Mouse (Mus musculus) midbrain, embryonic 10.5 days (tissue): Measurements from ENCODE around the gene Tmem151b. TPM values are rescaled to one million over a fixed set of nuclear protein-coding genes. Genes with fewer than 3 reads are reported as not detected.

Source experiments
- DNase-seq: peaks from one replicate; pipeline ENCODE4 v3.0.0-alpha.2; 2017; ENCODE audit warnings: low spot score
- H3K27ac ChIP-seq: fragments of 300-500 bp; sonication (generic); replicated peaks from 2 replicates; pipeline ENCODE4 v1.5.1; 2016; ENCODE audit warnings: mild to moderate bottlenecking
- H3K27me3 ChIP-seq: fragments of 300-500 bp; sonication (generic); 2 replicates; pipeline ENCODE4 v1.6.1; 2016; ENCODE audit warnings: low read depth, mild to moderate bottlenecking; ENCODE audit not compliant: poor library complexity, severe bottlenecking
- H3K36me3 ChIP-seq: fragments of 300-500 bp; sonication (generic); 2 replicates; pipeline ENCODE4 v1.6.1; 2016; ENCODE audit warnings: mild to moderate bottlenecking, moderate library complexity
- H3K4me1 ChIP-seq: fragments of 300-500 bp; sonication (generic); 2 replicates; pipeline ENCODE4 v1.6.1; 2016
- H3K4me3 ChIP-seq: fragments of 300-500 bp; sonication (generic); 2 replicates; pipeline ENCODE4 v1.5.1; 2016; ENCODE audit warnings: mild to moderate bottlenecking, moderate library complexity
- H3K9me3 ChIP-seq: fragments of 300-500 bp; sonication (generic); replicated peaks from 2 replicates; pipeline ENCODE4 v1.6.1; 2016; ENCODE audit warnings: mild to moderate bottlenecking
- WGBS: fragments of 180-500 bp; shearing (Covaris S2); methylation state at CpG from one replicate; pipeline ENCODE4 v1.1.7; 2016; 5-methylcytosine and 5-hydroxymethylcytosine counted together
- polyA plus RNA-seq: library from polyadenylated mRNA; unstranded; fragments of >200 nt; fragmentation: Nextera tagmentation; extraction: Ambion mirVana; gene quantifications from 2 replicates; pipeline ENCODE4 v1.2.1, GENCODE M21; 2016

The Tmem151b gene
- polyA plus RNA-seq, 1 experiment from 2014 or later, result 7.0 TPM

DNA sequence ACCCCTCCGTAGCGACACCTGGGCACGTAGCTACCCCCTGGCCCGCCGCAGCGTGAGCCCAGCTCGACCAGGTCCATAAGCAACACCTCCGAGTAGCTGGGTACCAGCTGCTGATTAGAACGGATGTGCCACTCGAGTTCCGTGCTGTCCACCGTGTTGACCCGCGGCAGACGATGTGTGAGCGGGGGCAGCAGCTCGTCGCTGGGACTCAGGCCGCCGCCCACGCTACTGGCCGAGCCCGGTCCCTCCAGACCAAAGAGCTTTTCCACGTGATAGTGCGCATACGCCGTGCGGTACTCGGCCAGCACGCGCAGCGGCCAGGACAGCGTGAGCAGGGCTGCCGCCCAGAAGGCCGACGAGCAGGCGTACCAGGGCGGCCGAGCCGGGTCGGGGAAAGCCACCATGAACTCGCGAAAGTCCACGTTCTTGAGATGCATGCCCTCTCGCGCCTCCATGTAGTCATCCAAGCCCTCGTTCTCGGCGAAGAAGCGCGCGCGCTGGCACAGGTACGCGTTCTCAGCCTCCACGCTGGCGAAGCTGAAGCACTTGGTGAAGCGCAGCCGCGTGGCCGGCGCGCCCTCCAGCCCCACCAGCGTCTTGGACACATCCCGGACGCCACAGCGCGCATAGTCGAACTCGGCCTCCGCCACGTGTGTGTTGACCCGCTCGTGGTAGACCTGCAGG is 4.1 kb downstream of the Tmem151b start:
- Histone ChIP-seq H3K36me3 (peaks cover 19% of the 10 kb centered on the region), H3K4me1 (peaks cover 58% of the 10 kb centered on the region), H3K27ac (peak overlapping the region; percentile 30; the same call in 1 of the 2 replicates), H3K27me3 (peaks cover 85% of the 10 kb centered on the region), H3K4me3 (peak overlapping the region; percentile 45), H3K9me3 (no peaks in the 10 kb centered on the region)
- WGBS, result 3% methylated on average over 74 of the region's 74 CpGs
- DNase-seq, result peak; percentile 49

DNA sequence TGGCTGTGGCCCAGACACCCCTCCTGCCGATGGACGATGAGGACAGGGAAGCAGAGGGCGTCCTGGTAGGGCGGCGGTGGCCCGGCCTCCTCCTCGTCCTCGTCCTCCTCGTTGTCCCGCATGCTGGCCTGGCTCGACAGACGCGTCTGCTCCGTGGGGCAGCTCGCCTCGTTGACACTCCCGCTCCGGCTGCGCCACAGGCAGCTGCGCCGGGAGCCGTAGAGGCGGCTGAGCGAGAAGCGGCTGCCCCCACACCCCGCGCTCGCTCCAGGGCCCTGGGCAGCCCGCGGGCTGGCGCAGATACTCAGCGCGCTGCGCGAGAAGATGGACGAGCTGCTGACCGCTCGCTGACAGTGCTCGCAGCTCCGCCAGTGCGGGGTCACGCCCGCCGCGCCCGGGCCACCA is 4.6 kb downstream of the Tmem151b start:
- Histone ChIP-seq H3K27ac (peak overlapping the region; percentile 30; the same call in 1 of the 2 replicates), H3K27me3 (peaks cover 84% of the 10 kb centered on the region), H3K4me3 (peak overlapping the region; percentile 45), H3K36me3 (peaks cover 19% of the 10 kb centered on the region), H3K9me3 (no peaks in the 10 kb centered on the region), H3K4me1 (peaks cover 53% of the 10 kb centered on the region)
- peak; percentile 52 for DNase-seq
- under 1% methylated on average over 46 of the region's 46 CpGs for WGBS

DNA sequence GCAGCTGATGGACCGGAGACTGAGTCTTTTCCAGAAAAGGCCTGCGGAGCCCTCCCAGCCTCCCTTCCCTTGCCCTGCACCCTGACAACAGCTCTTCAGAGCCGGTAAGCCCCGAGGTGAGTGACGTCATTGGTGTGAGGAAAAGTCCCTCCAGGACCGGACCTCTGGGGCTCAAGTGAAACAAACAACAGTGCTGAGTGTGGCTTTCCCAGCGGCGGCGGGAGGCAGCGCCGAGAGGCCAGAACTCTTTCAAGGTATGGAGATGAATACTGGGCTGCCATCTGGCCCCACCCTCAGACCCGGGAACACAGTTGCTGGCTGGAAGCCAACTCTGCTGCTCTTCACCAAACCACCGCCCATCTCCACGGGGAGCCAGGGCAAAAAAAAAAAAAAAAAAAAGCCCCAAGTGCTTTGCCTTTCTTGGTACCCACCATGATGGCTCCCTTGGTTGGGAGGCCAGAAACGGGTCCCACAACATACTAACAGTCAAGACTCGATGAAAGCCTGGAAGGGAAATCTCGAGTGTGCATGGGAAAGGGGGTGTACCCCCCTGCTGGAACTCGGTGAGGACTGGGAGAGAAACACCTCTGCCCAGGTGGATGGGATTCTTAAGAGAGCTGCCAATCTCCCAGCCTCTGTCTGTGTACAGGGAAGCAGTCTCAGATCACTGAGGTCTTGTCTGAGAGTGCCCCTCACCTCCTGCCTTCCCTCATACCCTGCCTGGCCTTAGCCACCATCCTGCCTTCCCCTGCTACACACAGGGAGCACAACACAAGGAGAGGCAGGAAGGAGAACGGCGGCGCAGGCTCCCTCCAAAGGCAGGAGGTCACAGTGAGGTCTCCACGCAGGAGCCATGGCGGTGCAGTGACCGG is 5.2 kb downstream of the Tmem151b start:
- WGBS, result 6% methylated on average over 24 of the region's 24 CpGs
- DNase-seq, result peak; percentile 46
- Histone ChIP-seq H3K27ac (peak overlapping the region; percentile 30; the same call in 1 of the 2 replicates), H3K4me1 (peaks cover 48% of the 10 kb centered on the region), H3K4me3 (peak overlapping the region; percentile 45), H3K9me3 (no peaks in the 10 kb centered on the region), H3K27me3 (peaks cover 91% of the 10 kb centered on the region), H3K36me3 (peaks cover 19% of the 10 kb centered on the region)

DNA sequence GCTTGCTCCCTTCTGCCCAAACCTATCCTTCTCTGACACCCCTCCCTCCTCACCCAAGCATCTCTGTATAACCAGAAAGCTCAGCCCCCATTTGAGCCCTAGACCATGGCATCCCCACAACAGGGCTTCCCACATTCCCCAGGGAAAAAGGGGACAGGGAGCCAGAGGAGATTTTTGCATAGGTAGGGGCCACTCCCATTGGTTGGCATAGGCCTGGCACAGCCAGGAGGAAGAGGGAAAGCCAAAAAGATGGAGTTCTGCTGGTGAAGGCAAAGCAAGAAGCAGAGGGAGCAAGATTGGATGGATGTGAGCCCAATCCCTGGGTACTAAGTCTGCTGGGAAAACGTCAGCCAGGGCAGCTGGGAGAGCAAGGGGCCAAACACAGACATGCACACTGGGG is 6.4 kb downstream of the Tmem151b start:
- Histone ChIP-seq H3K4me3 (no peak overlapping the region), H3K9me3 (no peaks in the 10 kb centered on the region), H3K27me3 (peaks cover 91% of the 10 kb centered on the region), H3K27ac (no peak overlapping the region), H3K36me3 (peaks cover 19% of the 10 kb centered on the region), H3K4me1 (peaks cover 36% of the 10 kb centered on the region)
- no peak for DNase-seq
- WGBS, result 25% methylated on average over 1 of the region's 1 CpGs

DNA sequence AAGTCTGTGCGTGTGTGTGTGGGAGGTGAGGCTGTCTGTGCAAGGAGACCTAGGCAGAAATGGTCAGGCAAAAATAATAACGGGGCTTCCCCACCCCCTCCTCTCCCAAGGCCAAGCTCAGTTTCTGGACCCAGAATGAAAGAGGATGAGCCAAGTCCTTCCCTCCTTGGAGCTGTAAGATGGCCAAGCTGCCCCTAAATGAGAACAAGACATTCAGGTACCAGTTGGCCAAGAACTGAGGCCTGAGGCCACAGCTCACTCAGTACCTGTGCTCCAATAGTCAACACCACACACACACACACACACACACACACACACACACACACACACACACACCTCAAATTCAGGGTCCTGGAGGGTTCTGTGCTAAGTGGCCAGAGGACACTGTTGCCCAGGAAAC is 6.8 kb downstream of the Tmem151b start:
- H3K36me3 ChIP-seq, result peaks cover 19% of the 10 kb centered on the region
- H3K9me3 ChIP-seq, result no peaks in the 10 kb centered on the region
- 87% methylated on average over 2 of the region's 2 CpGs for WGBS
- no peak overlapping the region for H3K4me3 ChIP-seq
- DNase-seq, result no peak
- H3K27ac ChIP-seq, result no peak overlapping the region
- peaks cover 32% of the 10 kb centered on the region for H3K4me1 ChIP-seq
- H3K27me3 ChIP-seq, result peaks cover 91% of the 10 kb centered on the region

DNA sequence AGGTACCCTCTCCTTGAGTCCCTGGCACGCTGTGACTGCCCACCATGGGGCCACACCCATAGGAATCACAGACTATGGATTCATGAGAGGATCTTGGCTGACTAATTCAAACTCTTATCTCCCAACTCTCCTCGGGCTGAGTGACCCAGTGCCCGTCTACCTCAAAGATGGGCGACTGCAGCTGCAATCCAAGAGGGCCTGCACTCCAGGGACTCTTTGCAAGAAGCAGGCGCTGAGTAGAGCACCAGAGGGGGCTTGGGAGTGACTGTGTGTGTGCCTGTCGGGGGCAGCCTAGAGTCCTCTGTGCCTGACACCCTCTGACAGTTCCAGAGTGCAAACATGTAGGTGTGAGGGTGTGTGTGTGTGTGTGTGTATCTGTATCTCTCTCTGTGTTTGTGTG is 7.3 kb downstream of the Tmem151b start:
- peaks cover 19% of the 10 kb centered on the region for H3K36me3 ChIP-seq
- DNase-seq, result no peak
- no peaks in the 10 kb centered on the region for H3K9me3 ChIP-seq
- H3K4me1 ChIP-seq, result peaks cover 29% of the 10 kb centered on the region
- H3K4me3 ChIP-seq, result no peak overlapping the region
- no peak overlapping the region for H3K27ac ChIP-seq
- H3K27me3 ChIP-seq, result peaks cover 90% of the 10 kb centered on the region
- WGBS, result 39% methylated on average over 6 of the region's 6 CpGs

DNA sequence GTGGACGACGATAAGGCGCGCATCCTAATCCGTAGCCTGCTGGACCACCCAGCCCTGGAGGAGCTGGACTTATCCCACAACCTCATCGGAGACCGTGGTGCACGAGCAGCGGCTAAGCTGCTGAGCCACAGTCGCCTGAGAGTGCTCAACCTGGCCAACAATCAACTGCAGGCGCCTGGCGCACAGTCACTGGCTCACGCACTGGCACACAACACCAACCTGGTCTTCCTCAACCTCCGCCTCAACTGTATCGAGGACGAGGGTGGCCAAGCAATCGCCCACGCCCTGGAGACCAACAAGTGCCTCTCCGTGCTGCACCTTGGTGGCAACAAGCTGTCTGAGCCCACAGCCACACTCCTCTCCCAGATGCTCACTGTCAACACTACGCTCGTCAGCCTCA is 9.8 kb downstream of the Tmem151b start:
- peaks cover 15% of the 10 kb centered on the region for H3K4me1 ChIP-seq
- no peaks in the 10 kb centered on the region for H3K9me3 ChIP-seq
- peaks cover 90% of the 10 kb centered on the region for H3K27me3 ChIP-seq
- no peak for DNase-seq
- no peak overlapping the region for H3K27ac ChIP-seq
- no peak overlapping the region for H3K4me3 ChIP-seq
- H3K36me3 ChIP-seq, result peaks cover 4% of the 10 kb centered on the region; the same call in 1 of the 2 replicates
- WGBS, result 81% methylated on average over 21 of the region's 21 CpGs

DNA sequence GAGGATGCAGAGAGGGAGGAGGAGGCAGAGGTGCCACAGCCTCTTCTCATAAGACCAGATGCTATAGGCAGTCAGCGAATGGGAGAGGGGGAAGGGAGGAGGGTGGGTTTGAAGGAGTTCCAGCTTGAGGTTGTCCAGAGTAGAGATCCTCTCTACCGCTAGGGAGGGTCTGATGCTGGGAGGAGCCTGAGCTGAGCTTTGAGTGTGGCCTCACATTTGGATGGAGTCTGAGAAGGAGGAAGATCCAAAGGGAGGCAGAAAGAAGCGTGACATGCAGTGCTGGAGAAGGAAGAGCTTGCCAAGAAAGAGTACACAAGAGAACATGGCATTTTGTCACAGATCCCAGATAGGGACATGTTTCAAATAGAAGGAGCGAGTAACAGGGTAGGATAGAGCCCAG is 11.1 kb downstream of the Tmem151b start:
- 69% methylated on average over 4 of the region's 4 CpGs for WGBS
- H3K27ac ChIP-seq, result no peak overlapping the region
- DNase-seq, result no peak
- H3K9me3 ChIP-seq, result no peaks in the 10 kb centered on the region
- peaks cover 2% of the 10 kb centered on the region; the same call in 1 of the 2 replicates for H3K4me1 ChIP-seq
- H3K36me3 ChIP-seq, result no peaks in the 10 kb centered on the region
- H3K27me3 ChIP-seq, result peaks cover 87% of the 10 kb centered on the region
- H3K4me3 ChIP-seq, result no peak overlapping the region

DNA sequence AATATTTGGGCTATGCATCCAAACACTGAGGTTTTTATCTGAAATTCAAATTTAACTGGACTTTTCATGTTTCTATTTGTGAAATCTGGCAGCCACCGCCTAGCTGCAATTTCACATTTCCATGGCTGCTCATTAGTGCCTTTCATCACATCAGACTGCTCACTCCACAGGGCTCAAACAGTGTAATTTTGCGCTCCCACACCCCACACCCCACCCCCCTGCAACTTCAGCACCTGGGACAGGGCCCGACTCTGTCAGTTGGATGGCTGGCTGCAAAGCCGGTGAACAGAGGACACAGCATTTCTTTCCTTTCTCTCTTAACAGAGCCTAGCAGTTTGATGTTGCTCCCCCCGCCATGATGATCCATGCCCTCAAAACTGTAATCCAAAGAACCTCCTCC is 13.2 kb downstream of the Tmem151b start:
- Histone ChIP-seq H3K36me3 (no peaks in the 10 kb centered on the region), H3K4me3 (no peak overlapping the region), H3K27ac (no peak overlapping the region), H3K4me1 (no peaks in the 10 kb centered on the region), H3K9me3 (no peaks in the 10 kb centered on the region), H3K27me3 (peaks cover 80% of the 10 kb centered on the region)
- 16% methylated on average over 5 of the region's 5 CpGs for WGBS
- no peak for DNase-seq

DNA sequence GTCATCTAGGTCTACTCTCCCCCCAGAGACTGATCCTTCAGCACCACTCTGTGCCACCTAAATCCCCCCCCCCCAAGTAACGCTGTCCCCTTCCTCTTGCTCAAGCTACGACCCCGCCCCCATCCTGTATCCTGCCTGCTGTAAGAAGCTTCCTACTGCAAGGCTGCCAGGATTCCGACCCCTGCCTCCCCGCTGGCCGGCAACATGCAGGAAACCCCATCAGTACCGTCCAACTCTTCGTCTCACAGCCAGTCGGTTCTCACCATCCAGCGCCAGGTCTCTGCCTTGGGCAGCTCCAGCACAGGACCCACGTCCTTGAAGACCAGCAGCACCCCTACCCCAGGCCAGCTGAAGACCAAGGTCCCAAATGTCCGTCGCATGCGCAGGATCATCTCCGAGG is 16.6 kb downstream of the Tmem151b start:
- Histone ChIP-seq H3K27ac (no peak overlapping the region), H3K36me3 (no peaks in the 10 kb centered on the region), H3K4me3 (no peak overlapping the region), H3K9me3 (no peaks in the 10 kb centered on the region), H3K27me3 (peaks cover 72% of the 10 kb centered on the region), H3K4me1 (no peaks in the 10 kb centered on the region)
- 60% methylated on average over 15 of the region's 15 CpGs for WGBS
- no peak for DNase-seq

DNA sequence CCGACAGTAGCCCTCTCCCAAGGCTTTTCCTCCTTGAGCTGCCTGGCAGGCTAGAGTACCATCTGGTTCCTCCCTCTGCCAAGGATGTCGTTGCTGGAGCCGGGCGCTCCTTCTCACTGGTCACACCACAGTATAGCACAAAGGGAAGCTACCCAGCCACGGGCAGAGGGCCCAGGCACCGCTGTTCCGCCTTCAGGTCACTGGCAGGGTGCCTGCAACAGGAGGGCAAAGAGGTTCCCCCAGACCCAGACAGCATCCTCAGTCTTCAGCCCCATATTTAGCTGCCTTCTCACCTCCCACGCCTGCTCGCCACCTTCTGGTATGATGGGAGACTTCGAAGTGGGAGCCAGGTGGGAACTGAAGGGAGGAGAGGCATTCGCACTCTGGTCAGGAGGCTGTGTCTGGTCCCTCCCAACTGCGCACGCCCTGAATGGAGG is 19.1 kb downstream of the Tmem151b start:
- Histone ChIP-seq H3K27me3 (peaks cover 61% of the 10 kb centered on the region), H3K36me3 (no peaks in the 10 kb centered on the region), H3K4me1 (peaks cover 10% of the 10 kb centered on the region), H3K4me3 (no peak overlapping the region), H3K27ac (no peak overlapping the region), H3K9me3 (no peaks in the 10 kb centered on the region)
- 57% methylated on average over 13 of the region's 13 CpGs for WGBS
- DNase-seq, result no peak

DNA sequence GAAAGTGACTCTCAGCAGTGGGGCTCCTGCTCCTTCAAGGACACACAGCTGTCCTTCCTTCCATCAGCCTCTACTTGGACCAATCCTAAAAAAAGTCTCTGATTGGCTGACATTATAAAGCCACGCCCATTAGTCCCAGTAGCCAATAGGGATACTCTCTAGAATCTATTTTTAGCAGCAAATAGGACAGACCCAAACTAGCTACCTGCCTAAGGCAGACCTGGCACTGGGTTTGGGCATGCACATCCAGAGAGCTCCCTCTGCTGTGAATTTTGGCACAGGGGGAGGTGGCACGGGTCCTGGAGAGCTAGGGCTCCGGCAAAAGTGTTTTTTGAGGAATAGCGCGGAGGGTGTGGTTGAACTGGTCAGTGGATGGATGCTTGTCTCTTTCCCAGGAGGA is 22.9 kb downstream of the Tmem151b start:
- peaks cover 23% of the 10 kb centered on the region for H3K4me1 ChIP-seq
- no peak for DNase-seq
- H3K27ac ChIP-seq, result no peak overlapping the region
- no peaks in the 10 kb centered on the region for H3K36me3 ChIP-seq
- H3K9me3 ChIP-seq, result no peaks in the 10 kb centered on the region
- no peak overlapping the region for H3K4me3 ChIP-seq
- WGBS, result 24% methylated on average over 5 of the region's 5 CpGs
- H3K27me3 ChIP-seq, result peaks cover 54% of the 10 kb centered on the region

DNA sequence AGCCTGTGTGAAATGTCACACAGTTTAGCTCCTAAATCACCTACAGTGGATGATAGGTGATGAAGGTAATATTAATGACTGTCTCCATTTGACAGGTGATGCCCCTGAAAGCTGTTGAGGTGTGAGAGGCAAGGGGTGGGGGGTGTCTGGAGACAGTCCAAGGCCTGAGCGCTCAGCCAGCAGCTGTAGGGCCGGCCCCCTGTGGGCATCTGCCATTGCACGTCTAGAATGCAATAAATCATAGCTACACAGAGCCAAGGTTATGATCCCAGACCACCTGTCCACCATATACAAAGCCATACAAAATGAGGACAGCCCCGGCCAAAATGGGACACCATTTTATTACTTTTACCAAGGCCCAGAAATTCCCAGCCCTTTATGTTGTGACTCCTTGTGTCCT is 24.5 kb downstream of the Tmem151b start:
- peaks cover 47% of the 10 kb centered on the region for H3K27me3 ChIP-seq
- peaks cover 15% of the 10 kb centered on the region for H3K36me3 ChIP-seq
- H3K9me3 ChIP-seq, result no peaks in the 10 kb centered on the region
- DNase-seq, result no peak
- H3K27ac ChIP-seq, result no peak overlapping the region
- H3K4me1 ChIP-seq, result peaks cover 27% of the 10 kb centered on the region
- 74% methylated on average over 4 of the region's 4 CpGs for WGBS
- no peak overlapping the region for H3K4me3 ChIP-seq
